Comparison of ENCODE assay signal across 21 mouse cellular contexts in genomic region chr13:113022467-113022866, GRCm38 (mm10). TPM values are rescaled to one million over a fixed set of nuclear protein-coding genes. Genes with fewer than 3 reads are reported as not detected.
DNase-seq lines count a peak whose midpoint lies in the region; ATAC-seq and TF ChIP-seq lines count a peak whose summit lies in the region.
"Had no signal": no experiment of that assay in that cellular context is flagged by ENCODE, and none has a peak within 500 bp of the region (broad histone marks: within the 10 kb centered on the region; RNA-seq: fewer than 3 reads in every experiment).

No protein-coding gene starts in this region.

- no peak for TF ChIP-seq CTCF in intestine, postnatal 0 days (IDR thresholded peaks at IDR 0.05; ENCODE audit: low read depth)
- TF ChIP-seq CTCF in lung, adult 2 months (IDR thresholded peaks at IDR 0.05; ENCODE audit: insufficient read depth, low read length) = no peak
- no peak for TF ChIP-seq CTCF in CH12.LX (conservative IDR thresholded peaks at IDR 0.05 in 1 of 2, IDR thresholded peaks at IDR 0.05 in 1 of 2; ENCODE audit: low read depth in 2 of 2, low read length in 2 of 2)

- H3K4me2 ChIP-seq in intestine, embryonic 14.5 days (ENCODE audit: low read length) = no peak overlapping the region
- H3K4me2 ChIP-seq in intestine, postnatal 0 days (replicated peaks; ENCODE audit: low read depth) = no peak overlapping the region
- H3K4me2 ChIP-seq in lung, embryonic 16.5 days (ENCODE audit: low read depth, low read length) = no peak overlapping the region
- H3K4me2 ChIP-seq in CH12.LX (ENCODE audit: insufficient read depth, low read depth, poor library complexity, severe bottlenecking) = peak overlapping the region; percentile 51
- no peak overlapping the region for H3K4me2 ChIP-seq in midbrain, embryonic 13.5 days (replicated peaks)
- H3K4me2 ChIP-seq: embryonic facial prominence, embryonic 12.5 days; forebrain, embryonic 15.5 days; hindbrain, embryonic 15.5 days had no signal

- H3K27ac ChIP-seq in intestine, embryonic 14.5 days (ENCODE audit: low read depth) = no peak overlapping the region
- H3K27ac ChIP-seq in intestine, postnatal 0 days (ENCODE audit: low read depth, low read length) = no peak overlapping the region
- peak overlapping the region; percentile 78 for H3K27ac ChIP-seq in lung, embryonic 16.5 days (ENCODE audit: low read length)
- no peak overlapping the region for H3K27ac ChIP-seq in CH12.LX (ENCODE audit: insufficient read depth, low read depth)
- no peak overlapping the region for H3K27ac ChIP-seq in midbrain, embryonic 13.5 days
- H3K27ac ChIP-seq: embryonic facial prominence, embryonic 12.5 days; forebrain, embryonic 15.5 days; hindbrain, embryonic 15.5 days had no signal

- H3K27me3 ChIP-seq in intestine, embryonic 14.5 days (replicated peaks; ENCODE audit: control insufficient read depth, insufficient read depth, low read length) = no peaks in the 10 kb centered on the region
- H3K27me3 ChIP-seq in intestine, postnatal 0 days (replicated peaks; ENCODE audit: control insufficient read depth, insufficient read depth, low read length) = no peaks in the 10 kb centered on the region
- no peaks in the 10 kb centered on the region for H3K27me3 ChIP-seq in lung, embryonic 16.5 days (ENCODE audit: control insufficient read depth, insufficient read depth, low read depth, low read length)
- H3K27me3 ChIP-seq in CH12.LX (replicated peaks) = peaks cover 6% of the 10 kb centered on the region
- 0 out of 2 replicates have a peak, but pooled peaks cover 4% of the 10 kb centered on the region for H3K27me3 ChIP-seq in midbrain, embryonic 13.5 days
- H3K27me3 ChIP-seq: forebrain, embryonic 15.5 days; hindbrain, embryonic 15.5 days had no signal

- 0 out of 2 replicates have a peak, but pooled peaks have one; percentile 4 for TF ChIP-seq EP300 in CH12.LX (IDR thresholded peaks at IDR 0.05; ENCODE audit: low read length)

- DNase-seq in intestine, embryonic 14.5 days (ENCODE audit: low spot score) = no peak
- DNase-seq in lung, adult 2 months = no peak
- peak; percentile 48 for DNase-seq in CH12.LX (ENCODE audit: extremely low read depth)
- no peak for DNase-seq in right cerebral cortex, postnatal 36 days (ENCODE audit: low spot score in 2 of 2)
- DNase-seq: adrenal gland, postnatal 10 days; cerebellum, adult 11-12 months; cerebellum, adult 9-10 months; cerebellum, postnatal 25 days; gastrocnemius, postnatal 36 days; heart, adult 18-20 months; heart, postnatal 36 days had no signal

- no peak overlapping the region for H3K4me3 ChIP-seq in intestine, embryonic 14.5 days (ENCODE audit: low read depth, low read length)
- H3K4me3 ChIP-seq in intestine, postnatal 0 days (ENCODE audit: low read depth, low read length) = no peak overlapping the region
- H3K4me3 ChIP-seq in lung, embryonic 16.5 days (ENCODE audit: low read length) = no peak overlapping the region
- H3K4me3 ChIP-seq in lung, adult 2 months (replicated peaks; ENCODE audit: extremely low read depth, low read depth, low read length) = no peak overlapping the region
- no peak overlapping the region for H3K4me3 ChIP-seq in CH12.LX (replicated peaks in 1 of 3; ENCODE audit: low read depth in 2 of 3, low read length in 2 of 3, poor library complexity in 1 of 3)
- no peak overlapping the region for H3K4me3 ChIP-seq in midbrain, embryonic 13.5 days (replicated peaks)
- H3K4me3 ChIP-seq: embryonic facial prominence, embryonic 12.5 days; forebrain, embryonic 15.5 days; heart, embryonic 12.5 days; hindbrain, embryonic 15.5 days had no signal

- H3K4me1 ChIP-seq in intestine, embryonic 14.5 days (replicated peaks; ENCODE audit: control insufficient read depth, insufficient read depth, low read length) = no peaks in the 10 kb centered on the region
- 0 out of 2 replicates have a peak, but pooled peaks cover 2% of the 10 kb centered on the region for H3K4me1 ChIP-seq in intestine, postnatal 0 days (replicated peaks; ENCODE audit: control insufficient read depth, insufficient read depth, low read length)
- peaks cover 3% of the 10 kb centered on the region; the same call in 1 of the 2 replicates for H3K4me1 ChIP-seq in lung, embryonic 16.5 days (replicated peaks; ENCODE audit: control insufficient read depth, insufficient read depth, low read length)
- 0 out of 2 replicates have a peak, but pooled peaks cover 2% of the 10 kb centered on the region for H3K4me1 ChIP-seq in lung, adult 2 months (ENCODE audit: control insufficient read depth, insufficient read depth, low read length)
- H3K4me1 ChIP-seq in CH12.LX (ENCODE audit: control insufficient read depth in 1 of 2, insufficient read depth in 2 of 2) = peaks cover 17 to 22% of the 10 kb centered on the region in 2 experiments
- H3K4me1 ChIP-seq in midbrain, embryonic 13.5 days (replicated peaks) = no peaks in the 10 kb centered on the region
- H3K4me1 ChIP-seq: embryonic facial prominence, embryonic 12.5 days; forebrain, embryonic 15.5 days; heart, embryonic 12.5 days; hindbrain, embryonic 15.5 days had no signal

- H3K36me3 ChIP-seq in intestine, embryonic 14.5 days (ENCODE audit: control insufficient read depth, insufficient read depth, low read length) = no peaks in the 10 kb centered on the region
- no peaks in the 10 kb centered on the region for H3K36me3 ChIP-seq in intestine, postnatal 0 days (ENCODE audit: control insufficient read depth, insufficient read depth)
- H3K36me3 ChIP-seq in lung, embryonic 16.5 days (ENCODE audit: control insufficient read depth, insufficient read depth, low read length) = no peaks in the 10 kb centered on the region
- no peaks in the 10 kb centered on the region for H3K36me3 ChIP-seq in CH12.LX (replicated peaks in 1 of 2; ENCODE audit: control insufficient read depth in 1 of 2, insufficient read depth in 1 of 2, low read length in 1 of 2)
- H3K36me3 ChIP-seq in midbrain, embryonic 13.5 days = no peaks in the 10 kb centered on the region
- H3K36me3 ChIP-seq: embryonic facial prominence, embryonic 12.5 days; forebrain, embryonic 15.5 days; heart, embryonic 12.5 days; hindbrain, embryonic 15.5 days had no signal

- H3K9ac ChIP-seq in intestine, embryonic 14.5 days (ENCODE audit: low read length) = no peak overlapping the region
- no peak overlapping the region for H3K9ac ChIP-seq in intestine, postnatal 0 days (ENCODE audit: low read depth, low read length)
- H3K9ac ChIP-seq in lung, embryonic 16.5 days (ENCODE audit: low read length) = no peak overlapping the region
- no peak overlapping the region for H3K9ac ChIP-seq in CH12.LX (ENCODE audit: insufficient read depth, low read depth)
- H3K9ac ChIP-seq in midbrain, embryonic 13.5 days (replicated peaks) = no peak overlapping the region
- H3K9ac ChIP-seq: embryonic facial prominence, embryonic 12.5 days; forebrain, embryonic 15.5 days; heart, embryonic 12.5 days; hindbrain, embryonic 15.5 days had no signal

- no peaks in the 10 kb centered on the region for H3K79me2 ChIP-seq in CH12.LX (replicated peaks; ENCODE audit: control insufficient read depth, extremely low read depth, insufficient read depth, poor library complexity, severe bottlenecking)

- no peaks in the 10 kb centered on the region for H3K9me3 ChIP-seq in intestine, embryonic 14.5 days (ENCODE audit: control insufficient read depth, low read length)
- no peaks in the 10 kb centered on the region for H3K9me3 ChIP-seq in intestine, postnatal 0 days (ENCODE audit: control insufficient read depth)
- H3K9me3 ChIP-seq in lung, embryonic 16.5 days (ENCODE audit: control insufficient read depth, low read length) = no peaks in the 10 kb centered on the region
- H3K9me3 ChIP-seq in CH12.LX (replicated peaks; ENCODE audit: low read length) = no peaks in the 10 kb centered on the region
- H3K9me3 ChIP-seq in midbrain, embryonic 13.5 days = no peaks in the 10 kb centered on the region
- H3K9me3 ChIP-seq: embryonic facial prominence, embryonic 12.5 days; forebrain, embryonic 15.5 days; heart, embryonic 12.5 days; hindbrain, embryonic 15.5 days had no signal

- no peak for TF ChIP-seq RAD21 in CH12.LX (IDR thresholded peaks at IDR 0.05; ENCODE audit: low read depth, low read length)

- in situ Hi-C loops in CH12.LX (cut with MboI; ENCODE audit: low pct_ligation_motif_present, low pct_unique_long_range_greater_than_20kb, low sequenced_read_pairs) = no loop called here

- peak; percentile 58; the same call in 1 of the 2 replicates for ATAC-seq in intestine, embryonic 14.5 days (replicated peaks; ENCODE audit: low FRiP score, low TSS enrichment, low read depth)
- no peak for ATAC-seq in intestine, postnatal 0 days
- ATAC-seq in lung, embryonic 16.5 days (ENCODE audit: low read depth) = no peak
- no peak for ATAC-seq in midbrain, embryonic 13.5 days
- ATAC-seq: forebrain, embryonic 15.5 days had no signal

- 74% methylated on average over 8 of the region's 8 CpGs for WGBS in intestine, embryonic 14.5 days
- 69% methylated on average over 8 of the region's 8 CpGs for WGBS in intestine, postnatal 0 days
- 62% methylated on average over 8 of the region's 8 CpGs for WGBS in lung, embryonic 16.5 days
- WGBS in lung, adult 2 months = 69% methylated on average over 8 of the region's 8 CpGs
- 73% methylated on average over 8 of the region's 8 CpGs for WGBS in midbrain, embryonic 13.5 days

- dilution Hi-C loops in CH12.LX (cut with MboI; ENCODE audit: extremely low pct_ligation_motif_present, extremely low pct_unique_long_range_greater_than_20kb, low sequenced_read_pairs) = no loop called here

- no peak for TF ChIP-seq POLR2A in lung, adult 2 months (IDR thresholded peaks at IDR 0.05; ENCODE audit: borderline replicate concordance, extremely low read depth, low read depth, low read length)
- no peak for TF ChIP-seq POLR2A in CH12.LX (IDR thresholded peaks at IDR 0.05; ENCODE audit: low read depth, low read length)

RNA-seq across cellular contexts. Expression of gene Cdc20b, which starts 12.4 kb away (rescaled TPM):
- not detected in 2 replicates for polyA plus RNA-seq in intestine, embryonic 14.5 days (2014; fragmentation: Nextera tagmentation; extraction: Ambion mirVana)
- polyA plus RNA-seq in intestine, postnatal 0 days (2015; fragmentation: Nextera tagmentation; extraction: Ambion mirVana) = not detected in 2 replicates
- polyA plus RNA-seq in lung, embryonic 16.5 days (2015; fragmentation: Nextera tagmentation; extraction: Ambion mirVana) = 4.6 and 5.4 TPM in 2 replicates
- polyA plus RNA-seq in lung, adult 2 months (2012; rRNA removed) = 0.27 and 0.54 TPM in 2 replicates
- total RNA-seq in CH12.LX (2012; rRNA removed) = not detected in 2 replicates
- total RNA-seq in CH12.LX (2014; rRNA removed) = not detected in 2 replicates
- not detected in 2 replicates for polyA plus RNA-seq in CH12.LX (2012; ENCODE audit: insufficient read length, low read depth)
- 0.35 and 0.50 TPM in 2 replicates for polyA plus RNA-seq in midbrain, embryonic 13.5 days (2015; fragmentation: Nextera tagmentation; extraction: Ambion mirVana)
- total RNA-seq: adrenal gland, postnatal 10 days; gastrocnemius, adult 8-10 months; gastrocnemius, postnatal 36 days; heart, adult 18-20 months; heart, postnatal 36 days; MEL had no signal
- polyA plus RNA-seq: cortical plate, adult 2 months; embryonic facial prominence, embryonic 12.5 days; heart, embryonic 12.5 days had no signal

RNA-seq across cellular contexts. Expression of gene Gpx8, which starts 23.7 kb away (rescaled TPM):
- 127 and 142 TPM in 2 replicates for polyA plus RNA-seq in intestine, embryonic 14.5 days (2014; fragmentation: Nextera tagmentation; extraction: Ambion mirVana)
- polyA plus RNA-seq in intestine, postnatal 0 days (2015; fragmentation: Nextera tagmentation; extraction: Ambion mirVana) = 50.4 and 51.7 TPM in 2 replicates
- 169 and 172 TPM in 2 replicates for polyA plus RNA-seq in lung, embryonic 16.5 days (2015; fragmentation: Nextera tagmentation; extraction: Ambion mirVana)
- 6.8 and 10.6 TPM in 2 replicates for polyA plus RNA-seq in lung, adult 2 months (2012; rRNA removed)
- total RNA-seq in CH12.LX (2012; rRNA removed) (not detected in 2 replicates), CH12.LX (2014; rRNA removed) (not detected in 2 replicates)
- not detected in 2 replicates for polyA plus RNA-seq in CH12.LX (2012; ENCODE audit: insufficient read length, low read depth)
- polyA plus RNA-seq in midbrain, embryonic 13.5 days (2015; fragmentation: Nextera tagmentation; extraction: Ambion mirVana) = 65.2 and 68.5 TPM in 2 replicates
- total RNA-seq: MEL had no signal

RNA-seq across cellular contexts. Expression of gene Mcidas, which starts 28.8 kb away (rescaled TPM):
- polyA plus RNA-seq in intestine, embryonic 14.5 days (2014; fragmentation: Nextera tagmentation; extraction: Ambion mirVana) = 0.07 TPM in 1 of 2 replicates, not detected in the other
- polyA plus RNA-seq in intestine, postnatal 0 days (2015; fragmentation: Nextera tagmentation; extraction: Ambion mirVana) = not detected in 2 replicates
- 9.3 and 9.9 TPM in 2 replicates for polyA plus RNA-seq in lung, embryonic 16.5 days (2015; fragmentation: Nextera tagmentation; extraction: Ambion mirVana)
- polyA plus RNA-seq in lung, adult 2 months (2012; rRNA removed) = 0.47 and 0.66 TPM in 2 replicates
- total RNA-seq in CH12.LX (2012; rRNA removed) (not detected in 2 replicates), CH12.LX (2014; rRNA removed) (not detected in 2 replicates)
- polyA plus RNA-seq in CH12.LX (2012; ENCODE audit: insufficient read length, low read depth) = not detected in 2 replicates
- 0.35 and 0.89 TPM in 2 replicates for polyA plus RNA-seq in midbrain, embryonic 13.5 days (2015; fragmentation: Nextera tagmentation; extraction: Ambion mirVana)
- total RNA-seq: adrenal gland, postnatal 10 days; gastrocnemius, adult 8-10 months; gastrocnemius, postnatal 36 days; heart, adult 18-20 months; heart, postnatal 36 days; MEL had no signal
- polyA plus RNA-seq: heart, embryonic 12.5 days had no signal

RNA-seq across cellular contexts. Expression of gene Ccno, which starts 34.9 kb away (rescaled TPM):
- 0.19 and 0.24 TPM in 2 replicates for polyA plus RNA-seq in intestine, embryonic 14.5 days (2014; fragmentation: Nextera tagmentation; extraction: Ambion mirVana)
- polyA plus RNA-seq in intestine, postnatal 0 days (2015; fragmentation: Nextera tagmentation; extraction: Ambion mirVana) = 0.10 and 0.12 TPM in 2 replicates
- polyA plus RNA-seq in lung, embryonic 16.5 days (2015; fragmentation: Nextera tagmentation; extraction: Ambion mirVana) = 15.3 and 16.7 TPM in 2 replicates
- 5.9 and 8.4 TPM in 2 replicates for polyA plus RNA-seq in lung, adult 2 months (2012; rRNA removed)
- 0.17 and 0.21 TPM in 2 replicates for total RNA-seq in CH12.LX (2012; rRNA removed)
- 0.14 and 0.54 TPM in 2 replicates for total RNA-seq in CH12.LX (2014; rRNA removed)
- polyA plus RNA-seq in CH12.LX (2012; ENCODE audit: insufficient read length, low read depth) = 0.12 and 0.16 TPM in 2 replicates
- 0.66 and 2.4 TPM in 2 replicates for polyA plus RNA-seq in midbrain, embryonic 13.5 days (2015; fragmentation: Nextera tagmentation; extraction: Ambion mirVana)
- total RNA-seq: gastrocnemius, adult 8-10 months; gastrocnemius, postnatal 36 days had no signal
